Mouse (Mus musculus): ENCODE data around the gene Glod4. TPM values are rescaled to one million over a fixed set of nuclear protein-coding genes. Genes with fewer than 3 reads are reported as not detected.

Glod4 gene
- polyA plus RNA-seq, 1 experiment from 2014 or later: 92.9 TPM

DNA sequence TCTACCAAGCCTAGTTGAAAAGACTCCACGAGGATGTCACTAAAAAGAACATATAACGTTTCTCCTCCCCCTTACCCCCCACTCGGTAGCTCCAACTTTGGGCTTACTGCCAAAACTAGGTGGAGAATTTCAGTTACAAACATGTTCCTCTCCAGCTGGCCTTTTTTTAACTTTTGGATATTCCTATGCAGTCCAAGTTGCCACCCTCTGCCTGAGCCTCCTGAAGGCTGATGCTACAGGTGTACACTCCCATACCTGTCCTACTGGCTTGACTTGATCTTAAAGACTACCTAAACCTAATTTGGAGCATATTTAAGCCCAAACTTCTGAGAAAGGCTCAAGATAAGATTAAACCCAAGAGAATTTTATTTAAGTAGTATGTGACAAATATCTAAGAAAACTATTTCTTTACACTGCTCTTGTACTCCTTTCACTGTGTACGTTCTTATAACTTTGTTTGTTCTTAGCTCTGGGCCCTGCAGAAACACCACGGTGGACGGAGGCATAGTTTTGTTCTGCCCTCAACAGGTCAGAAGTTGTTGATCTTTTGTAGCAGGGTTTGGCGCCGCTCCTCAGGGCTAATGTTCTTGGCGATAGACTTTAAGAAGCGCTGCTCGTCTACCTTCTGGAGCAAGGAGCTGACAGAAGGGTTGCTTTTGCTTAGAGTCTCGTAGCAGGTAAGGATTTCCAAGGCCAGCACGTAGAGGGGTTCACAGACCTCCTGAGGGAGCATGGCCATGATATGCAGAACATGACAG is 33.1 kb downstream of the Glod4 start:
- no peak for TF ChIP-seq EP300 (optimal IDR thresholded peaks at IDR 0.05)
- DNase-seq (ENCODE audit: low spot score) (no peak), ATAC-seq (ENCODE audit: low FRiP score, low TSS enrichment) (no peak; the same call in 1 of the 2 replicates)
- 47% methylated on average over 13 of the region's 13 CpGs for WGBS
- Histone ChIP-seq H3K27ac (replicated peaks) (peak overlapping the region; percentile 50), H3K9ac (ENCODE audit: low read length) (no peak overlapping the region), H3K9me3 (ENCODE audit: control insufficient read depth, low read length) (no peaks in the 10 kb centered on the region), H3K27me3 (ENCODE audit: control insufficient read depth, insufficient read depth, low read length) (no peaks in the 10 kb centered on the region), H3K4me2 (replicated peaks; ENCODE audit: low read depth) (no peak overlapping the region), H3K4me1 (replicated peaks; ENCODE audit: control insufficient read depth, insufficient read depth) (no peaks in the 10 kb centered on the region; the same call in 1 of the 2 replicates), H3K36me3 (ENCODE audit: control insufficient read depth, insufficient read depth, low read length) (peaks cover 11% of the 10 kb centered on the region; the same call in 1 of the 2 replicates), H3K4me3 (ENCODE audit: low read depth, low read length) (no peak overlapping the region)

DNA sequence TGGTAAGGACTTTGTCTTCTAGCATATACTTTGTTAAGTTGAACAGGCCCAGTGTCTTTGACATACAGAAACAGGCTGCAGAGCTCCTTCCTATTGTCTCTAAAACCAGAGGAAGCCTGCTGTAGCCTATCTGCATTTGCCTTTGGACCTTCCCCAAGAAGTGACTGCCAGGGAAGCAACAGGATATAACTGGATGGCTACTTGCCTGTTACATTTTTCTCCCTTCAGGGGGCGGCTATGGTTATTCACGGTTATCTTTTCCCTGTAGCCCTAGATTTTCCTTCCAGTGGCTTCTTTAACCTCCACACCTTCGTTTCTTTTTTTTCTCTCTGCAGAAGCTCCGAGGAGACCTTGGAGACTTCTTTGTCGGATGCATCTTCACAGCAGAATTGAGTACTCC is 36.7 kb downstream of the Glod4 start:
- TF ChIP-seq CTCF (IDR thresholded peaks at IDR 0.05; ENCODE audit: low read depth): no peak
- TF ChIP-seq EP300 (optimal IDR thresholded peaks at IDR 0.05): no peak
- H3K9me3 ChIP-seq (ENCODE audit: control insufficient read depth, low read length): no peaks in the 10 kb centered on the region
- ATAC-seq (ENCODE audit: low FRiP score, low TSS enrichment): no peak
- WGBS: 88% methylated on average over 5 of the region's 5 CpGs
- H3K4me1 ChIP-seq (replicated peaks; ENCODE audit: control insufficient read depth, insufficient read depth): no peaks in the 10 kb centered on the region; the same call in 1 of the 2 replicates
- no peak overlapping the region for H3K27ac ChIP-seq (replicated peaks)
- peaks cover 11% of the 10 kb centered on the region; the same call in 1 of the 2 replicates for H3K36me3 ChIP-seq (ENCODE audit: control insufficient read depth, insufficient read depth, low read length)
- no peaks in the 10 kb centered on the region for H3K27me3 ChIP-seq (ENCODE audit: control insufficient read depth, insufficient read depth, low read length)
- no peak overlapping the region for H3K4me2 ChIP-seq (replicated peaks; ENCODE audit: low read depth)
- no peak overlapping the region for H3K4me3 ChIP-seq (ENCODE audit: low read depth, low read length)
- no peak for DNase-seq (ENCODE audit: low spot score)
- no peak overlapping the region for H3K9ac ChIP-seq (ENCODE audit: low read length)

- Histone ChIP-seq H3K4me2 (replicated peaks; ENCODE audit: low read depth) (peak overlapping the region; percentile 97), H3K36me3 (ENCODE audit: control insufficient read depth, insufficient read depth, low read length) (no peaks in the 10 kb centered on the region), H3K4me3 (ENCODE audit: low read depth, low read length) (peak overlapping the region; percentile 91), H3K4me1 (replicated peaks; ENCODE audit: control insufficient read depth, insufficient read depth) (no peaks in the 10 kb centered on the region), H3K27ac (replicated peaks) (peak overlapping the region; percentile 90), H3K9ac (ENCODE audit: low read length) (peak overlapping the region; percentile 86), H3K27me3 (ENCODE audit: control insufficient read depth, insufficient read depth, low read length) (no peaks in the 10 kb centered on the region), H3K9me3 (ENCODE audit: control insufficient read depth, low read length) (no peaks in the 10 kb centered on the region)
- ATAC-seq (ENCODE audit: low FRiP score, low TSS enrichment) (peak; percentile 98), DNase-seq (ENCODE audit: low spot score) (peak; percentile 94)
- under 1% methylated on average over 56 of the region's 90 CpGs for WGBS
- peak; percentile 25; the same call in 1 of the 2 replicates for TF ChIP-seq CTCF (IDR thresholded peaks at IDR 0.05; ENCODE audit: low read depth)
- no peak for TF ChIP-seq EP300 (optimal IDR thresholded peaks at IDR 0.05)
Measured at GRCm38 (mm10) chr11:76201761-76202674, 41.5 kb downstream of the Glod4 start.

- ATAC-seq (ENCODE audit: low FRiP score, low TSS enrichment) (peak; percentile 50), DNase-seq (ENCODE audit: low spot score) (peak; percentile 44)
- no peak overlapping the region for H3K4me3 ChIP-seq (ENCODE audit: low read depth, low read length)
- no peaks in the 10 kb centered on the region for H3K9me3 ChIP-seq (ENCODE audit: control insufficient read depth, low read length)
- H3K36me3 ChIP-seq (ENCODE audit: control insufficient read depth, insufficient read depth, low read length): no peaks in the 10 kb centered on the region
- 33% methylated on average over 8 of the region's 8 CpGs for whole genome bisulfite sequencing
- peak overlapping the region; percentile 92 for H3K27ac ChIP-seq (replicated peaks)
- H3K4me1 ChIP-seq (replicated peaks; ENCODE audit: control insufficient read depth, insufficient read depth): no peaks in the 10 kb centered on the region
- H3K27me3 ChIP-seq (ENCODE audit: control insufficient read depth, insufficient read depth, low read length): no peaks in the 10 kb centered on the region
- no peak overlapping the region for H3K9ac ChIP-seq (ENCODE audit: low read length)
- H3K4me2 ChIP-seq (replicated peaks; ENCODE audit: low read depth): 0 out of 2 replicates have a peak overlapping the region, but pooled peaks have one; percentile 23
- TF ChIP-seq EP300 (optimal IDR thresholded peaks at IDR 0.05) (no peak), CTCF (IDR thresholded peaks at IDR 0.05; ENCODE audit: low read depth) (no peak)
Measured at GRCm38 (mm10) chr11:76196977-76197469, 46.5 kb downstream of the Glod4 start.

DNA sequence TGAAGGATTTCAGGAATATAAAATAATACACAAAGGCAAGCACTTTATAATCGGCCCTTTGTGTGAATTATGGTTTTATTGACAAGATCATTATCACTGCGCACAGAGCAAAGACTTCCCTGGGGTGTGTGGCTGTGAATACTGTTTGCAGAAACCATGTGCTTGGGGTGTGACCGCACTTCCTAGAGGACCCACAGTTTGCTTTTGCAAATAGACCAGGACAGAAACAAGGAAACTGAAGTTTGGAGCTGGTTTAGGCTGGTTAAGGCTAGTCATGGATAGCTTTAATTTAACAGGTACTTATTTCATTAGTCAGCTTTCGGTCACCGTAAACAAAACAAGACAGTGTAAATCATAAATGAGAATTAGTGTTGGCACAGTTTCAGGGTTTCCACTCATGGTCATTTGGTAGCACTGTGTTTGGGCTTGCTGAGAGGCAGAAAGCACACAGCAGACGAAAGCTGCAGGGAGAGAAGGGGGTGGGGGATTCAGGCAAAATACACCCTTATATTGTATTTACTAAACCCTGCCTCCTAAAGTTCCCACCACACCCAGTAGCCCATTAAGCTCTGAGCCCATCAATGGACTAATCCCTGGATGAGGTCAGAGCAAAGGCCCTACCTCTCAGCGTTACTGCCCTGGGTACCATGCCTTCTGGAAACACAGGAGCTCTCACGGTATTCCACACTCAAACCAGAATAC is 47.1 kb downstream of the Glod4 start:
- H3K4me2 ChIP-seq (replicated peaks; ENCODE audit: low read depth): peak overlapping the region; percentile 17
- H3K9me3 ChIP-seq (ENCODE audit: control insufficient read depth, low read length): no peaks in the 10 kb centered on the region
- no peaks in the 10 kb centered on the region for H3K27me3 ChIP-seq (ENCODE audit: control insufficient read depth, insufficient read depth, low read length)
- DNase-seq (ENCODE audit: low spot score): peak; percentile 60
- WGBS: 36% methylated on average over 8 of the region's 8 CpGs
- H3K4me3 ChIP-seq (ENCODE audit: low read depth, low read length): no peak overlapping the region
- H3K4me1 ChIP-seq (replicated peaks; ENCODE audit: control insufficient read depth, insufficient read depth): no peaks in the 10 kb centered on the region
- H3K36me3 ChIP-seq (ENCODE audit: control insufficient read depth, insufficient read depth, low read length): no peaks in the 10 kb centered on the region
- ATAC-seq (ENCODE audit: low FRiP score, low TSS enrichment): peak; percentile 95
- TF ChIP-seq EP300 (optimal IDR thresholded peaks at IDR 0.05): no peak
- TF ChIP-seq CTCF (IDR thresholded peaks at IDR 0.05; ENCODE audit: low read depth): no peak
- H3K27ac ChIP-seq (replicated peaks): peak overlapping the region; percentile 92
- no peak overlapping the region for H3K9ac ChIP-seq (ENCODE audit: low read length)
